Mouse (Mus musculus) cortical plate, adult 2 months (tissue): ENCODE measurements around the gene Zfp341.

Source experiments
- CTCF ChIP-seq: fragments of 200-500 bp; IDR thresholded peaks from 2 replicates; pipeline ENCODE4 v1.5.1; 2011; ENCODE audit warnings: mild to moderate bottlenecking, control low read depth, low read length; ENCODE audit not compliant: insufficient read depth; ENCODE audit errors: extremely low read depth
- POLR2A ChIP-seq: fragments of 200-500 bp; IDR thresholded peaks from 2 replicates; pipeline ENCODE4 v1.6.1; 2011; ENCODE audit warnings: mild to moderate bottlenecking, low read length, control low read depth; ENCODE audit not compliant: insufficient read depth; ENCODE audit errors: extremely low read depth

DNA sequence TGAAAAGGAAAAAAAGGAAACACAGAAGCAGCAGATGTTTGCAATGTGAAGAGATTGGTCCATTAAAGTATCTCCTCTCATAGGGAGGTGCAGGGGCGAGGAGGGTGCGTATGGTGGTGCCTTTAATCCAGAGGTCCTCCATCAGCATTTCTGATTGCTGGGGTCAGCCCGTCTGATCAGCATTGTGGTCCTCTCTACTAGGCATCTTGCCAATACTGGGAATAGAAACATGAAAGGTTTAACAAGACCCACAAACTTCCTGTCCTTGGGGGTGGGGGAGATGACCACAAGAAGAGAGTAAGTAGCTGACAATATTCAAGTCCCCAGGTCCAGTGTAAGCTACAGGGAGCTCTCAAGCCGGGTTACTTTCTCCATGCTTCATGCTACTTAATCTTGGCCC, 42.4 kb upstream of the Zfp341 start:
- TF ChIP-seq POLR2A (no peak), CTCF (no peak)
